Mouse (Mus musculus): Measurements from ENCODE around the gene Gatb.

The Gatb gene

DNA sequence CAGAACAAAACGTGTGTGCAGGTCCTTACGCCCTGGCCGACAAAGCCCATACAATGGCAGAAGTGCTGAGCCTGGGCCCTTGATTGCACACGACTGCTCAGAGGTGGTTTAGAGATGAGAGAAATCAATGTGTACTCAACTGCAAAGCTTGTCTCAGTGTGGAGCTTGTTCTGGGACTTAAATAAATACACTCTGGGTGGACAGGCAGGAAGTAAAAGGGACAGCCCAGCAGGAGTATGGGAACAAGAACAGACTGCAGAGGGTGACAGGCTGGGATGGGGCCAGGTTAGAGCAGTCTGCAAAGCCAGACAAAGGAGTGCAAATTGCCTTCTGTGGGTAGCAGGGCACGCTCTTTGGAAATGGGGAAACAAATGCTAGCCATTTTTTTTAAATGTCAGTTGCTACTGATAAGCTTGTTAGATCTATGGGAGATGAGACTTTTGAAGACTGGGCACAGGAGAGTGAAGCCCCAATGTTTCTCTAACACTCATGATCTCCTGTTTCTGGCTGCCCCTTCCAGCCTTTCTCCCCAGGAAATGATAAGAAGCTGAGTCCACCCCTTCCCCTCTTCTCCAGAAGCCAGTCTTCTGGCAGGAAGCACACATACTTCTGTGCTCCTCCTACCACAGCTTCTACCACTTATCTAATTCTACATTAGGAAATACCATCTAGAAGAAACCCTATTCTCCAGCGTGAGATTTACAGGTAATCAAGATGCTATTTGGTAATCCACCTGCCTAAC lies 129.4 kb downstream of the Gatb start:
- DNase-seq (ENCODE audit: low read depth, low spot score) = no peak
